Mouse (Mus musculus) hindbrain, embryonic 12.5 days (tissue): Measurements from ENCODE around the gene Olfr651. TPM values are rescaled to one million over a fixed set of nuclear protein-coding genes. Genes with fewer than 3 reads are reported as not detected.

Experiments
- ATAC-seq: fragments of 200-750 bp; cut with Nextera tagmentation; 2 replicates; pipeline ENCODE4 v1.8.0; 2017; ENCODE audit warnings: moderate TSS enrichment; ENCODE audit not compliant: low FRiP score
- H3K27ac ChIP-seq: fragments of 300-500 bp; sonication (generic); 2 replicates; pipeline ENCODE4 v1.5.1; 2016; ENCODE audit warnings: mild to moderate bottlenecking
- H3K27me3 ChIP-seq: fragments of 300-500 bp; sonication (generic); 2 replicates; pipeline ENCODE4 v1.6.1; 2016; ENCODE audit warnings: mild to moderate bottlenecking
- H3K36me3 ChIP-seq: fragments of 300-500 bp; sonication (generic); 2 replicates; pipeline ENCODE4 v1.6.1; 2016; ENCODE audit warnings: mild to moderate bottlenecking
- H3K4me1 ChIP-seq: fragments of 300-500 bp; sonication (generic); 2 replicates; pipeline ENCODE4 v1.6.1; 2016
- H3K4me2 ChIP-seq: fragments of 300-500 bp; sonication (generic); replicated peaks from 2 replicates; pipeline ENCODE4 v1.6.1; 2016; ENCODE audit warnings: mild to moderate bottlenecking
- H3K4me3 ChIP-seq: fragments of 300-500 bp; sonication (generic); 2 replicates; pipeline ENCODE4 v1.5.1; 2016; ENCODE audit warnings: mild to moderate bottlenecking
- H3K9ac ChIP-seq: fragments of 300-500 bp; sonication (generic); 2 replicates; pipeline ENCODE4 v1.6.1; 2016; ENCODE audit warnings: mild to moderate bottlenecking, moderate library complexity
- H3K9me3 ChIP-seq: fragments of 300-500 bp; sonication (generic); replicated peaks from 2 replicates; pipeline ENCODE4 v1.6.1; 2016; ENCODE audit warnings: mild to moderate bottlenecking
- WGBS: fragments of 180-500 bp; shearing (Covaris S2); methylation state at CpG from one replicate; pipeline ENCODE4 v1.1.7; 2016; 5-methylcytosine and 5-hydroxymethylcytosine counted together
- polyA plus RNA-seq: library from polyadenylated mRNA; unstranded; fragments of >200 nt; fragmentation: Nextera tagmentation; extraction: Ambion mirVana; gene quantifications from 2 replicates; pipeline ENCODE4 v1.2.1, GENCODE M21; 2016

Olfr651 gene
- polyA plus RNA-seq, 1 experiment from 2014 or later: not detected

- no peaks in the 10 kb centered on the region for H3K27me3 ChIP-seq
- H3K9ac ChIP-seq: no peak overlapping the region
- WGBS: 9% methylated on average over 3 of the region's 3 CpGs
- H3K4me1 ChIP-seq: no peaks in the 10 kb centered on the region
- no peaks in the 10 kb centered on the region for H3K36me3 ChIP-seq
- H3K4me2 ChIP-seq: no peak overlapping the region
- H3K9me3 ChIP-seq: no peaks in the 10 kb centered on the region
- no peak overlapping the region for H3K27ac ChIP-seq
- H3K4me3 ChIP-seq: no peak overlapping the region
- ATAC-seq: no peak
These were observed 53.2 kb downstream of the Olfr651 start for GRCm38 (mm10) chr7:104603173-104603572.

Other genes with a start within 250 kb of the Olfr651 start
- gene Trim12a, start 234.7 kb upstream of the Olfr651 start, polyA plus RNA-seq: 3.4 and 4.2 TPM in 2 replicates
- gene Trim34b, start 220.7 kb upstream of the Olfr651 start, polyA plus RNA-seq: not detected in 2 replicates
- gene Trim12c, start 196.8 kb upstream of the Olfr651 start, polyA plus RNA-seq: 1.0 and 1.3 TPM in 2 replicates
- not detected in 2 replicates for gene Trim30b, start 180.2 kb upstream of the Olfr651 start, polyA plus RNA-seq
- gene Trim30c, start 149.3 kb upstream of the Olfr651 start, polyA plus RNA-seq: not detected in 2 replicates
- 0.69 and 1.3 TPM in 2 replicates for gene Trim30a, start 84.9 kb upstream of the Olfr651 start, polyA plus RNA-seq
- gene Trim30d, start 42.3 kb upstream of the Olfr651 start, polyA plus RNA-seq: 0.12 and 0.25 TPM in 2 replicates
- gene Olfr652, start 10.8 kb downstream of the Olfr651 start, polyA plus RNA-seq: not detected in 2 replicates
- gene Olfr653, start 27.2 kb downstream of the Olfr651 start, polyA plus RNA-seq: not detected in 2 replicates
- not detected in 2 replicates for gene Olfr654, start 36.9 kb downstream of the Olfr651 start, polyA plus RNA-seq
- not detected in 2 replicates for gene Olfr655, start 51.6 kb downstream of the Olfr651 start, polyA plus RNA-seq
- not detected in 2 replicates for gene Olfr656, start 63.8 kb downstream of the Olfr651 start, polyA plus RNA-seq
- not detected in 2 replicates for gene Olfr657, start 74.7 kb downstream of the Olfr651 start, polyA plus RNA-seq
- gene Olfr658, start 97.2 kb downstream of the Olfr651 start, polyA plus RNA-seq: not detected in 2 replicates
- not detected in 2 replicates for gene Olfr659, start 116.6 kb downstream of the Olfr651 start, polyA plus RNA-seq
- gene Olfr661, start 136.4 kb downstream of the Olfr651 start, polyA plus RNA-seq: not detected in 2 replicates
- gene Usp17le, start 227.3 kb downstream of the Olfr651 start, polyA plus RNA-seq: not detected in 2 replicates